Mouse (Mus musculus) embryonic facial prominence, embryonic 12.5 days (tissue): ENCODE measurements around the gene Ctdspl. TPM values are rescaled to one million over a fixed set of nuclear protein-coding genes. Genes with fewer than 3 reads are reported as not detected.

Experiments used
- ATAC-seq: fragments of 200-750 bp; cut with Nextera tagmentation; 2 replicates; pipeline ENCODE4 v1.8.0; 2017; ENCODE audit not compliant: insufficient number of reproducible peaks, insufficient read depth, low FRiP score, low TSS enrichment
- H3K27ac ChIP-seq: fragments of 300-500 bp; sonication (generic); 2 replicates; pipeline ENCODE4 v1.5.1; 2016; ENCODE audit warnings: mild to moderate bottlenecking
- H3K27me3 ChIP-seq: fragments of 300-500 bp; sonication (generic); 2 replicates; pipeline ENCODE4 v1.6.1; 2016; ENCODE audit warnings: mild to moderate bottlenecking, moderate library complexity
- H3K36me3 ChIP-seq: fragments of 300-500 bp; sonication (generic); 2 replicates; pipeline ENCODE4 v1.6.1; 2016; ENCODE audit warnings: mild to moderate bottlenecking
- H3K4me1 ChIP-seq: fragments of 300-500 bp; sonication (generic); 2 replicates; pipeline ENCODE4 v1.6.1; 2016
- H3K4me2 ChIP-seq: fragments of 300-500 bp; sonication (generic); replicated peaks from 2 replicates; pipeline ENCODE4 v1.6.1; 2016; ENCODE audit warnings: mild to moderate bottlenecking, moderate library complexity
- H3K4me3 ChIP-seq: fragments of 300-500 bp; sonication (generic); 2 replicates; pipeline ENCODE4 v1.5.1; 2016; ENCODE audit warnings: mild to moderate bottlenecking
- H3K9ac ChIP-seq: fragments of 300-500 bp; sonication (generic); 2 replicates; pipeline ENCODE4 v1.6.1; 2016; ENCODE audit warnings: mild to moderate bottlenecking, moderate library complexity
- H3K9me3 ChIP-seq: fragments of 300-500 bp; sonication (generic); 2 replicates; pipeline ENCODE4 v1.6.1; 2016; ENCODE audit warnings: mild to moderate bottlenecking, moderate library complexity
- WGBS: fragments of 180-500 bp; shearing (Covaris S2); methylation state at CpG from one replicate; pipeline ENCODE4 v1.1.7; 2016; 5-methylcytosine and 5-hydroxymethylcytosine counted together
- polyA plus RNA-seq: library from polyadenylated mRNA; unstranded; fragments of >200 nt; fragmentation: Nextera tagmentation; extraction: Ambion mirVana; gene quantifications from 2 replicates; pipeline ENCODE4 v1.2.1, GENCODE M21; 2016

Ctdspl gene
- polyA plus RNA-seq, 1 experiment from 2014 or later, result 16.0 TPM

- no peaks in the 10 kb centered on the region; the same call in 1 of the 2 replicates for H3K36me3 ChIP-seq
- H3K4me2 ChIP-seq, result no peak overlapping the region
Measured at GRCm38 (mm10) chr9:119032538-119032937, 106.3 kb downstream of the Ctdspl start.

GRCm38 (mm10) chr9:119033111-119033921 lies 107.1 kb downstream of the Ctdspl start:
- H3K4me3 ChIP-seq, result no peak overlapping the region
- ATAC-seq, result no peak
- H3K27me3 ChIP-seq, result no peaks in the 10 kb centered on the region
- no peaks in the 10 kb centered on the region for H3K9me3 ChIP-seq
- H3K4me2 ChIP-seq, result no peak overlapping the region
- H3K9ac ChIP-seq, result no peak overlapping the region
- H3K36me3 ChIP-seq, result peaks cover 7% of the 10 kb centered on the region
- peaks cover 42% of the 10 kb centered on the region for H3K4me1 ChIP-seq
- peak overlapping the region; percentile 80 for H3K27ac ChIP-seq
- 72% methylated on average over 19 of the region's 19 CpGs for WGBS

More at GRCm38 (mm10) chr9:119032538-119032937, 106.3 kb downstream of the Ctdspl start:
- no peak for ATAC-seq
- Histone ChIP-seq H3K27me3 (no peaks in the 10 kb centered on the region), H3K4me3 (no peak overlapping the region), H3K4me1 (peaks cover 42% of the 10 kb centered on the region), H3K27ac (peak overlapping the region; percentile 80), H3K9me3 (no peaks in the 10 kb centered on the region), H3K9ac (peak overlapping the region; percentile 1; the same call in 1 of the 2 replicates)
- 42% methylated on average over 9 of the region's 9 CpGs for WGBS

- H3K27me3 ChIP-seq, result no peaks in the 10 kb centered on the region
- 75% methylated on average over 8 of the region's 8 CpGs for WGBS
- no peaks in the 10 kb centered on the region for H3K9me3 ChIP-seq
- H3K36me3 ChIP-seq, result peaks cover 11% of the 10 kb centered on the region
- no peak overlapping the region for H3K27ac ChIP-seq
- H3K4me3 ChIP-seq, result no peak overlapping the region
- no peak for ATAC-seq
- H3K4me1 ChIP-seq, result peaks cover 42% of the 10 kb centered on the region
- no peak overlapping the region for H3K9ac ChIP-seq
- no peak overlapping the region for H3K4me2 ChIP-seq
Measured at GRCm38 (mm10) chr9:119034069-119034468, 107.8 kb downstream of the Ctdspl start.

GRCm38 (mm10) chr9:119034676-119035665 lies 108.7 kb downstream of the Ctdspl start:
- no peak for ATAC-seq
- WGBS, result 72% methylated on average over 29 of the region's 29 CpGs
- Histone ChIP-seq H3K9me3 (no peaks in the 10 kb centered on the region), H3K36me3 (peaks cover 18% of the 10 kb centered on the region), H3K9ac (no peak overlapping the region), H3K27me3 (no peaks in the 10 kb centered on the region), H3K4me2 (no peak overlapping the region), H3K4me1 (peaks cover 42% of the 10 kb centered on the region), H3K27ac (0 out of 2 replicates have a peak overlapping the region, but pooled peaks have one; percentile 30), H3K4me3 (no peak overlapping the region)

GRCm38 (mm10) chr9:119035836-119036235 lies 109.6 kb downstream of the Ctdspl start:
- H3K36me3 ChIP-seq, result peaks cover 24% of the 10 kb centered on the region

GRCm38 (mm10) chr9:119037076-119037730 lies 111.0 kb downstream of the Ctdspl start:
- no peaks in the 10 kb centered on the region for H3K9me3 ChIP-seq
- H3K4me1 ChIP-seq, result peaks cover 34% of the 10 kb centered on the region
- H3K27me3 ChIP-seq, result no peaks in the 10 kb centered on the region
- ATAC-seq, result no peak
- H3K4me2 ChIP-seq, result no peak overlapping the region
- no peak overlapping the region for H3K9ac ChIP-seq
- no peak overlapping the region for H3K27ac ChIP-seq
- no peak overlapping the region for H3K4me3 ChIP-seq
- 77% methylated on average over 15 of the region's 15 CpGs for WGBS
- H3K36me3 ChIP-seq, result peaks cover 37% of the 10 kb centered on the region

More at GRCm38 (mm10) chr9:119035836-119036235, 109.6 kb downstream of the Ctdspl start:
- 70% methylated on average over 7 of the region's 7 CpGs for WGBS
- H3K27ac ChIP-seq, result no peak overlapping the region
- peaks cover 42% of the 10 kb centered on the region for H3K4me1 ChIP-seq
- no peak overlapping the region for H3K4me2 ChIP-seq
- H3K9me3 ChIP-seq, result no peaks in the 10 kb centered on the region
- no peak overlapping the region for H3K4me3 ChIP-seq
- no peaks in the 10 kb centered on the region for H3K27me3 ChIP-seq
- no peak overlapping the region for H3K9ac ChIP-seq
- no peak for ATAC-seq

GRCm38 (mm10) chr9:119038574-119038973 lies 112.3 kb downstream of the Ctdspl start:
- no peak overlapping the region for H3K4me3 ChIP-seq
- H3K4me1 ChIP-seq, result peaks cover 20% of the 10 kb centered on the region
- H3K27me3 ChIP-seq, result no peaks in the 10 kb centered on the region
- H3K9me3 ChIP-seq, result no peaks in the 10 kb centered on the region
- ATAC-seq, result no peak
- H3K9ac ChIP-seq, result no peak overlapping the region
- no peak overlapping the region for H3K4me2 ChIP-seq
- WGBS, result 87% methylated on average over 3 of the region's 3 CpGs
- peaks cover 42% of the 10 kb centered on the region for H3K36me3 ChIP-seq
- H3K27ac ChIP-seq, result no peak overlapping the region

GRCm38 (mm10) chr9:119040101-119040775 lies 114.0 kb downstream of the Ctdspl start:
- ATAC-seq, result no peak
- H3K4me2 ChIP-seq, result no peak overlapping the region
- H3K4me1 ChIP-seq, result peaks cover 9% of the 10 kb centered on the region; the same call in 1 of the 2 replicates
- H3K9me3 ChIP-seq, result no peaks in the 10 kb centered on the region
- H3K36me3 ChIP-seq, result peaks cover 42% of the 10 kb centered on the region
- WGBS, result 91% methylated on average over 15 of the region's 15 CpGs
- no peak overlapping the region for H3K9ac ChIP-seq
- H3K27me3 ChIP-seq, result no peaks in the 10 kb centered on the region
- H3K4me3 ChIP-seq, result no peak overlapping the region
- H3K27ac ChIP-seq, result no peak overlapping the region

- WGBS, result 74% methylated on average over 11 of the region's 11 CpGs
- no peak overlapping the region for H3K9ac ChIP-seq
- H3K36me3 ChIP-seq, result no peaks in the 10 kb centered on the region
- no peak overlapping the region for H3K4me3 ChIP-seq
- H3K4me1 ChIP-seq, result peaks cover 16% of the 10 kb centered on the region; the same call in 1 of the 2 replicates
- no peaks in the 10 kb centered on the region for H3K27me3 ChIP-seq
- no peak overlapping the region for H3K4me2 ChIP-seq
- no peaks in the 10 kb centered on the region for H3K9me3 ChIP-seq
- ATAC-seq, result no peak
- H3K27ac ChIP-seq, result no peak overlapping the region
Measured at GRCm38 (mm10) chr9:119048182-119048903, 122.1 kb downstream of the Ctdspl start.

- Histone ChIP-seq H3K9me3 (no peaks in the 10 kb centered on the region), H3K4me2 (no peak overlapping the region), H3K4me3 (no peak overlapping the region), H3K9ac (no peak overlapping the region), H3K4me1 (peaks cover 24% of the 10 kb centered on the region; the same call in 1 of the 2 replicates), H3K27me3 (no peaks in the 10 kb centered on the region), H3K36me3 (no peaks in the 10 kb centered on the region), H3K27ac (0 out of 2 replicates have a peak overlapping the region, but pooled peaks have one; percentile 31)
- ATAC-seq, result no peak
- WGBS, result 55% methylated on average over 2 of the region's 2 CpGs
Measured at GRCm38 (mm10) chr9:119051158-119051557, 124.9 kb downstream of the Ctdspl start.
